Mouse (Mus musculus) olfactory bulb, adult 2 months (tissue): ENCODE measurements around the gene Dlgap5. TPM values are rescaled to one million over a fixed set of nuclear protein-coding genes. Genes with fewer than 3 reads are reported as not detected.

Experiments used
- H3K27ac ChIP-seq: fragments of 200-500 bp; 2 replicates; pipeline ENCODE4 v1.5.1; 2012; ENCODE audit warnings: low read depth, low read length; ENCODE audit not compliant: insufficient read depth
- H3K4me1 ChIP-seq: fragments of 200-500 bp; 2 replicates; pipeline ENCODE4 v1.6.1; 2012; ENCODE audit warnings: low read length; ENCODE audit not compliant: control insufficient read depth, insufficient read depth
- H3K4me3 ChIP-seq: fragments of 200-500 bp; 2 replicates; pipeline ENCODE4 v1.5.1; 2012; ENCODE audit warnings: mild to moderate bottlenecking, low read depth, low read length, moderate library complexity; ENCODE audit not compliant: insufficient read depth
- CTCF ChIP-seq: fragments of 200-500 bp; IDR thresholded peaks from 2 replicates; pipeline ENCODE4 v1.5.1; 2012; ENCODE audit warnings: low read depth, mild to moderate bottlenecking, low read length, moderate library complexity; ENCODE audit not compliant: insufficient read depth
- POLR2A ChIP-seq: fragments of 200-500 bp; IDR thresholded peaks from 2 replicates; pipeline ENCODE4 v1.6.1; 2012; ENCODE audit warnings: mild to moderate bottlenecking, low read depth, low read length, moderate library complexity; ENCODE audit not compliant: insufficient read depth
- WGBS: fragments of 180-500 bp; shearing (Covaris S2); methylation state at CpG from one replicate; pipeline ENCODE4 v1.1.7; 2018; 5-methylcytosine and 5-hydroxymethylcytosine counted together
- polyA plus RNA-seq: library from polyadenylated mRNA; stranded (reverse); fragments of >200 nt; gene quantifications from 2 replicates; pipeline ENCODE4 v1.2.4, GENCODE M21; 2012; ENCODE audit warnings: low replicate concordance; ENCODE audit not compliant: missing spikeins, insufficient read depth, insufficient read length

The Dlgap5 gene
- polyA plus RNA-seq, 1 experiment, result not detected

- H3K4me1 ChIP-seq, result no peaks in the 10 kb centered on the region
- no peak for TF ChIP-seq POLR2A
- no peak for TF ChIP-seq CTCF
- H3K27ac ChIP-seq, result no peak overlapping the region
- 80% methylated on average over 9 of the region's 9 CpGs for WGBS
- H3K4me3 ChIP-seq, result no peak overlapping the region
Measured at GRCm38 (mm10) chr14:47406000-47406399, 12.2 kb downstream of the Dlgap5 start.

- no peak overlapping the region for H3K4me3 ChIP-seq
- H3K27ac ChIP-seq, result no peak overlapping the region
- 96% methylated on average over 8 of the region's 8 CpGs for WGBS
- no peaks in the 10 kb centered on the region for H3K4me1 ChIP-seq
- TF ChIP-seq CTCF, result no peak
- no peak for TF ChIP-seq POLR2A
Measured at GRCm38 (mm10) chr14:47402735-47403134, 15.5 kb downstream of the Dlgap5 start.

GRCm38 (mm10) chr14:47396165-47396652 lies 22.0 kb downstream of the Dlgap5 start:
- WGBS, result 52% methylated on average over 5 of the region's 5 CpGs
- Histone ChIP-seq H3K27ac (no peak overlapping the region), H3K4me1 (peaks cover 9% of the 10 kb centered on the region; the same call in 1 of the 2 replicates), H3K4me3 (no peak overlapping the region)
- TF ChIP-seq CTCF (peak; percentile 79), POLR2A (no peak)

GRCm38 (mm10) chr14:47395462-47396026 lies 22.7 kb downstream of the Dlgap5 start:
- Histone ChIP-seq H3K4me3 (no peak overlapping the region), H3K4me1 (peaks cover 9% of the 10 kb centered on the region; the same call in 1 of the 2 replicates), H3K27ac (no peak overlapping the region)
- no peak for TF ChIP-seq POLR2A
- 43% methylated on average over 15 of the region's 15 CpGs for WGBS

- peaks cover 9% of the 10 kb centered on the region; the same call in 1 of the 2 replicates for H3K4me1 ChIP-seq
- H3K27ac ChIP-seq, result no peak overlapping the region
- 96% methylated on average over 6 of the region's 6 CpGs for WGBS
- H3K4me3 ChIP-seq, result no peak overlapping the region
- TF ChIP-seq CTCF (no peak), POLR2A (no peak)
Measured at GRCm38 (mm10) chr14:47395007-47395406, 23.2 kb downstream of the Dlgap5 start.

- Histone ChIP-seq H3K27ac (no peak overlapping the region), H3K4me3 (no peak overlapping the region), H3K4me1 (peaks cover 9% of the 10 kb centered on the region; the same call in 1 of the 2 replicates)
- WGBS, result 95% methylated on average over 10 of the region's 10 CpGs
- TF ChIP-seq CTCF (no peak), POLR2A (no peak)
Measured at GRCm38 (mm10) chr14:47393354-47394094, 24.7 kb downstream of the Dlgap5 start.

GRCm38 (mm10) chr14:47386125-47386524 lies 32.1 kb downstream of the Dlgap5 start:
- 85% methylated on average over 11 of the region's 11 CpGs for WGBS
- H3K4me1 ChIP-seq, result 0 out of 2 replicates have a peak, but pooled peaks cover 2% of the 10 kb centered on the region
- no peak for TF ChIP-seq POLR2A
- TF ChIP-seq CTCF, result no peak
- no peak overlapping the region for H3K27ac ChIP-seq
- H3K4me3 ChIP-seq, result no peak overlapping the region

GRCm38 (mm10) chr14:47384653-47385052 lies 33.6 kb downstream of the Dlgap5 start:
- TF ChIP-seq CTCF, result no peak
- TF ChIP-seq POLR2A, result no peak
- Histone ChIP-seq H3K4me1 (0 out of 2 replicates have a peak, but pooled peaks cover 2% of the 10 kb centered on the region), H3K27ac (no peak overlapping the region), H3K4me3 (no peak overlapping the region)
- 86% methylated on average over 10 of the region's 10 CpGs for WGBS

GRCm38 (mm10) chr14:47383911-47384310 lies 34.3 kb downstream of the Dlgap5 start:
- no peak overlapping the region for H3K4me3 ChIP-seq
- TF ChIP-seq CTCF, result no peak
- no peak for TF ChIP-seq POLR2A
- no peak overlapping the region for H3K27ac ChIP-seq
- 92% methylated on average over 7 of the region's 7 CpGs for WGBS
- H3K4me1 ChIP-seq, result 0 out of 2 replicates have a peak, but pooled peaks cover 2% of the 10 kb centered on the region
